Mouse (Mus musculus): Measurements from ENCODE around the gene Ccdc169.

DNA sequence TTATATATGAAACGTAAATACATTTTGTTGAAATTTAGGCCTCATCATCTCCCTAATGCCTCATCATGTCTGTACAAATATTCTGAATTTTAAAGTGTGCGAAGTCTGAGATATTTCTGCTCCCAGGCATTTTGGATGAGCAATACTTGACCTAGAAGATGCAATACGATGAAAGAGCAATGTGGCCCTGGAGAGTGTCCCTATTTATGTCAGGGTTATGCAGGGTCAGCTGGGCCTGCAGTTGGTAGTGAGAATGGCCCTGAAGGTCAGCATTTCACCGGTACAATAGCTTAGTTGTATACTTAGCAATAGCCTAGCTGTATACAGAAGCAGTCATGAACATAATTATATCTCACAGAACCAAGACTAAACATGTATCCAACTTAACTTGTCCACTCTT is 28.0 kb upstream of the Ccdc169 start:
- no peak for TF ChIP-seq CTCF (IDR thresholded peaks at IDR 0.05)
- no peak for TF ChIP-seq EP300 (IDR thresholded peaks at IDR 0.05)

All from lung, postnatal 0 days (tissue).